Mouse (Mus musculus): Measurements from ENCODE around the gene Nol4l.
"Not testable (repeated sequence)": the region's sequence is repeated elsewhere in the genome, so short reads cannot be mapped to it uniquely, and the experiment has no call there.

Nol4l gene

GRCm38 (mm10) chr2:153510136-153510535 lies 19.6 kb downstream of the Nol4l start:
- peak; percentile 80 to 83 for DNase-seq

- peak; percentile 86 to 89 for DNase-seq
Measured at GRCm38 (mm10) chr2:153509211-153510029, 20.4 kb downstream of the Nol4l start.

GRCm38 (mm10) chr2:153508405-153508804 lies 21.4 kb downstream of the Nol4l start:
- peak in 1 of 2 experiments; percentile 56 for DNase-seq

- no peak for DNase-seq
Measured at GRCm38 (mm10) chr2:153507969-153508368, 21.8 kb downstream of the Nol4l start.

GRCm38 (mm10) chr2:153506385-153506784 lies 23.4 kb downstream of the Nol4l start:
- DNase-seq: no peak

- DNase-seq: peak; percentile 62 to 67
Measured at GRCm38 (mm10) chr2:153499154-153499553, 30.6 kb downstream of the Nol4l start.

- peak; percentile 91 to 93 for DNase-seq
Measured at GRCm38 (mm10) chr2:153496898-153497297, 32.9 kb downstream of the Nol4l start.

GRCm38 (mm10) chr2:153496301-153496700 lies 33.5 kb downstream of the Nol4l start:
- DNase-seq: peak in 1 of 2 experiments; percentile 28

- DNase-seq: peak in 1 of 2 experiments; percentile 51
Measured at GRCm38 (mm10) chr2:153495818-153496217, 34.0 kb downstream of the Nol4l start.

- DNase-seq: not testable (repeated sequence)
Measured at GRCm38 (mm10) chr2:153495391-153495790, 34.4 kb downstream of the Nol4l start.

- peak; percentile 82 to 87 for DNase-seq
Measured at GRCm38 (mm10) chr2:153494293-153494811, 35.4 kb downstream of the Nol4l start.

- peak; percentile 71 to 72 for DNase-seq
Measured at GRCm38 (mm10) chr2:153493781-153494292, 35.9 kb downstream of the Nol4l start.

- no peak for DNase-seq
Measured at GRCm38 (mm10) chr2:153493393-153493731, 36.4 kb downstream of the Nol4l start.

- DNase-seq: peak; percentile 93 to 95
Measured at GRCm38 (mm10) chr2:153492573-153493392, 37.0 kb downstream of the Nol4l start, which contains the start of gene 4930404H24Rik. Gene 4930404H24Rik, plus strand, starts transcription at chr2:153492790.

- no peak for DNase-seq
Measured at GRCm38 (mm10) chr2:153492179-153492517, 37.6 kb downstream of the Nol4l start.

GRCm38 (mm10) chr2:153491512-153492178 lies 38.1 kb downstream of the Nol4l start:
- DNase-seq: peak; percentile 89 to 91

- peak; percentile 61 to 62 for DNase-seq
Measured at GRCm38 (mm10) chr2:153490940-153491339, 38.8 kb downstream of the Nol4l start.

- DNase-seq: peak in 1 of 2 experiments; percentile 23
Measured at GRCm38 (mm10) chr2:153490116-153490515, 39.7 kb downstream of the Nol4l start.

- DNase-seq: peak in 1 of 2 experiments; percentile 50
Measured at GRCm38 (mm10) chr2:153484071-153484470, 45.7 kb downstream of the Nol4l start.

- DNase-seq: peak; percentile 92 to 95
Measured at GRCm38 (mm10) chr2:153483118-153483983, 46.4 kb downstream of the Nol4l start.

GRCm38 (mm10) chr2:153481861-153482120 lies 48.0 kb downstream of the Nol4l start:
- peak; percentile 59 to 67 for DNase-seq

Data from cerebellum, postnatal 10 days (tissue).